Mouse (Mus musculus): Measurements from ENCODE around the gene Fam110a. TPM values are rescaled to one million over a fixed set of nuclear protein-coding genes. Genes with fewer than 3 reads are reported as not detected.
A peak's percentile ranks its signal among the peaks of the same experiment; 100 is the strongest.

The Fam110a gene
- total RNA-seq, 4 experiments from 2014 or later = 5.9 to 8.0 (median 7.2) TPM

- no peak for DNase-seq (ENCODE audit: low spot score in 2 of 2)
These were observed 7.0 kb downstream of the Fam110a start for GRCm38 (mm10) chr2:151972880-151973594.

GRCm38 (mm10) chr2:151971748-151972147 lies 8.3 kb downstream of the Fam110a start:
- no peak for DNase-seq (ENCODE audit: low spot score in 2 of 2)

GRCm38 (mm10) chr2:151970191-151971172 lies 9.5 kb downstream of the Fam110a start:
- peak; percentile 48 to 63 for DNase-seq (ENCODE audit: low spot score in 2 of 2)

GRCm38 (mm10) chr2:151969396-151969795 lies 10.6 kb downstream of the Fam110a start:
- DNase-seq (ENCODE audit: low spot score in 2 of 2) = no peak

- no peak for DNase-seq (ENCODE audit: low spot score in 2 of 2)
These were observed 11.0 kb downstream of the Fam110a start for GRCm38 (mm10) chr2:151968986-151969385.

- no peak for DNase-seq (ENCODE audit: low spot score in 2 of 2)
These were observed 11.6 kb downstream of the Fam110a start for GRCm38 (mm10) chr2:151968451-151968850.

GRCm38 (mm10) chr2:151967792-151968191 lies 12.2 kb downstream of the Fam110a start:
- DNase-seq (ENCODE audit: low spot score in 2 of 2) = no peak

GRCm38 (mm10) chr2:151967176-151967750 lies 12.8 kb downstream of the Fam110a start:
- DNase-seq (ENCODE audit: low spot score in 2 of 2) = no peak

- DNase-seq (ENCODE audit: low spot score in 2 of 2) = no peak
These were observed 16.0 kb downstream of the Fam110a start for GRCm38 (mm10) chr2:151964052-151964451.

GRCm38 (mm10) chr2:151963319-151963718 lies 16.7 kb downstream of the Fam110a start:
- no peak for DNase-seq (ENCODE audit: low spot score in 2 of 2)

- peak; percentile 84 to 90 for DNase-seq (ENCODE audit: low spot score in 2 of 2)
These were observed 17.5 kb downstream of the Fam110a start for GRCm38 (mm10) chr2:151962474-151962873.

GRCm38 (mm10) chr2:151961284-151962196 lies 18.5 kb downstream of the Fam110a start:
- DNase-seq (ENCODE audit: low spot score in 2 of 2) = no peak

GRCm38 (mm10) chr2:151959274-151959673 lies 20.7 kb downstream of the Fam110a start:
- no peak for DNase-seq (ENCODE audit: low spot score in 2 of 2)

GRCm38 (mm10) chr2:151956500-151957137 lies 23.4 kb downstream of the Fam110a start:
- DNase-seq (ENCODE audit: low spot score in 2 of 2) = no peak

GRCm38 (mm10) chr2:151953665-151954064 lies 26.4 kb downstream of the Fam110a start:
- no peak for DNase-seq (ENCODE audit: low spot score in 2 of 2)

GRCm38 (mm10) chr2:151949082-151949774 lies 30.8 kb downstream of the Fam110a start:
- DNase-seq (ENCODE audit: low spot score in 2 of 2) = no peak

GRCm38 (mm10) chr2:151948311-151948710 lies 31.7 kb downstream of the Fam110a start:
- DNase-seq (ENCODE audit: low spot score in 2 of 2) = no peak

- no peak for DNase-seq (ENCODE audit: low spot score in 2 of 2)
These were observed 32.4 kb downstream of the Fam110a start for GRCm38 (mm10) chr2:151947617-151948016.

GRCm38 (mm10) chr2:151944106-151944505 lies 35.9 kb downstream of the Fam110a start:
- no peak for DNase-seq (ENCODE audit: low spot score in 2 of 2)

GRCm38 (mm10) chr2:151941269-151941668 lies 38.8 kb downstream of the Fam110a start:
- DNase-seq (ENCODE audit: low spot score in 2 of 2) = no peak
